Mouse (Mus musculus) liver, postnatal 0 days (tissue): Measurements from ENCODE around the gene B3gnt2.

Experiments used
- CTCF ChIP-seq: sonication (generic); IDR thresholded peaks from 2 replicates; pipeline ENCODE4 v1.5.1; 2016; ENCODE audit warnings: antibody characterized with exemption, low read depth
- EP300 ChIP-seq: IDR thresholded peaks from 2 replicates; pipeline ENCODE4 v1.6.1; 2016; ENCODE audit warnings: antibody characterized with exemption, low read depth, mild to moderate bottlenecking

DNA sequence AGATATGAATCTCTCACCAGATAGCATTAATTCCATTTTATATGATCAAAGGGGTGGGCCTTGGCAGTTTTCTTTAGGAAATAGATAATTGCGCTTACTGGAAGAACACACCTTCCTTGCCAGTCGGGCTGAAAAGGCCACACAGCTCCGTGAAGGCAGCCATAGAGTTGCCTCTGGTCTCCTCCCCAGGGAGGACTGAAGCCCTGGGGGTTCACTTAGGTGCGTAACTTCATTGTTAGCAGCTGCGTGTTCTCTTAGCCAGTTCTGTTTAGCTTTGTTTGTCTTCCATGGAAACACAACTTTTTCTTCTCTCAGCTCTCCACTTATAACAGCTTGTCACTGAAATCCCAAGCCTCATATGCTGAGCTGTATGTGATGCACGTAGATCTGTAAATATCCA is 31.7 kb upstream of the B3gnt2 start:
- TF ChIP-seq CTCF (no peak), EP300 (no peak)
